Mouse (Mus musculus) bone marrow macrophage, adult 2 months (primary cell): Measurements from ENCODE around the gene Sfxn4. TPM values are rescaled to one million over a fixed set of nuclear protein-coding genes. Genes with fewer than 3 reads are reported as not detected.

Experiments used
- H3K27ac ChIP-seq: 2 replicates; pipeline ENCODE4 v1.5.1; 2012; ENCODE audit warnings: low read depth, low read length; ENCODE audit not compliant: insufficient read depth
- H3K4me1 ChIP-seq: 2 replicates; pipeline ENCODE4 v1.6.1; 2012; ENCODE audit warnings: low read length; ENCODE audit not compliant: control insufficient read depth, insufficient read depth
- H3K4me3 ChIP-seq: 2 replicates; pipeline ENCODE4 v1.5.1; 2012; ENCODE audit warnings: mild to moderate bottlenecking, low read length, moderate library complexity; ENCODE audit not compliant: insufficient read depth
- CTCF ChIP-seq: IDR thresholded peaks from 2 replicates; pipeline ENCODE4 v1.5.1; 2012; ENCODE audit warnings: low read depth, mild to moderate bottlenecking, low read length, moderate library complexity
- POLR2A ChIP-seq: IDR thresholded peaks from 2 replicates; pipeline ENCODE4 v1.6.1; 2012; ENCODE audit warnings: mild to moderate bottlenecking, low read depth, low read length, borderline replicate concordance
- polyA plus RNA-seq: library from polyadenylated mRNA; stranded (reverse); fragments of >200 nt; gene quantifications from 2 replicates; pipeline ENCODE4 v1.2.4, GENCODE M21; 2012; ENCODE audit not compliant: missing spikeins, insufficient read depth, insufficient read length

Sfxn4 gene
- polyA plus RNA-seq, 1 experiment = 6.2 TPM

DNA sequence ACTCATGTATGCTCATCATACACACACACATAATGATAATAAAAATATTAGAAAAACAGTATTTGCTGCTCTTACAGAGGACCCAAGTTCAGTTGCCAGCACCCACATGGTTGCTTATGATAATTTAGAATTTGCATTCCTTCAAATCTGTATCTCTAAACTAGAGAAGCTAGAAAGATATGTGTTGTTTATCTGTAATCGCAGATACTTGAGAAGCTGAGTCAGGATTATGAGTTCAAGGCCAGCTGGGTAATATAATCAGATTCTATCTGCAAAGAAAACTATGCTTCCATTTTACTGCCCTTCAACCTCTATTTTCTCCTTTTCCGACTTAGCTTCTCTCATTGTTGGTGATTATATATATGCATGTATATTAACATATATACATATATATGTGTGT is 63.9 kb downstream of the Sfxn4 start:
- Histone ChIP-seq H3K27ac (no peak overlapping the region), H3K4me1 (peaks cover 13% of the 10 kb centered on the region), H3K4me3 (no peak overlapping the region)
- TF ChIP-seq POLR2A (no peak), CTCF (no peak)

- Histone ChIP-seq H3K27ac (peak overlapping the region; percentile 58), H3K4me1 (peaks cover 10% of the 10 kb centered on the region)
Observed at GRCm38 (mm10) chr19:60795244-60795643, 66.0 kb downstream of the Sfxn4 start.

GRCm38 (mm10) chr19:60793170-60793707 is 68.0 kb downstream of the Sfxn4 start:
- no peak for TF ChIP-seq CTCF
- TF ChIP-seq POLR2A = no peak
- no peak overlapping the region for H3K4me3 ChIP-seq
- peaks cover 7% of the 10 kb centered on the region for H3K4me1 ChIP-seq
- no peak overlapping the region for H3K27ac ChIP-seq

More at GRCm38 (mm10) chr19:60795244-60795643, 66.0 kb downstream of the Sfxn4 start:
- TF ChIP-seq POLR2A (no peak), CTCF (no peak)
- H3K4me3 ChIP-seq = no peak overlapping the region

- peak overlapping the region; percentile 96 for H3K27ac ChIP-seq
- TF ChIP-seq POLR2A (no peak), CTCF (no peak)
- peaks cover 14% of the 10 kb centered on the region for H3K4me1 ChIP-seq
- peak overlapping the region; percentile 79 for H3K4me3 ChIP-seq
Observed at GRCm38 (mm10) chr19:60791164-60791563, 70.1 kb downstream of the Sfxn4 start.

- Histone ChIP-seq H3K27ac (peak within 1 kb of the TSS; percentile 96), H3K4me3 (peak within 1 kb of the TSS; percentile 87), H3K4me1 (peaks cover 18% of the 10 kb centered on the region)
- no peak for TF ChIP-seq CTCF
- no peak; the same call in 1 of the 2 replicates for TF ChIP-seq POLR2A
Observed at GRCm38 (mm10) chr19:60790551-60791161, 70.6 kb downstream of the Sfxn4 start, which contains the start of gene Eif3a. Gene Eif3a (minus strand): TSS chr19:60790658.

DNA sequence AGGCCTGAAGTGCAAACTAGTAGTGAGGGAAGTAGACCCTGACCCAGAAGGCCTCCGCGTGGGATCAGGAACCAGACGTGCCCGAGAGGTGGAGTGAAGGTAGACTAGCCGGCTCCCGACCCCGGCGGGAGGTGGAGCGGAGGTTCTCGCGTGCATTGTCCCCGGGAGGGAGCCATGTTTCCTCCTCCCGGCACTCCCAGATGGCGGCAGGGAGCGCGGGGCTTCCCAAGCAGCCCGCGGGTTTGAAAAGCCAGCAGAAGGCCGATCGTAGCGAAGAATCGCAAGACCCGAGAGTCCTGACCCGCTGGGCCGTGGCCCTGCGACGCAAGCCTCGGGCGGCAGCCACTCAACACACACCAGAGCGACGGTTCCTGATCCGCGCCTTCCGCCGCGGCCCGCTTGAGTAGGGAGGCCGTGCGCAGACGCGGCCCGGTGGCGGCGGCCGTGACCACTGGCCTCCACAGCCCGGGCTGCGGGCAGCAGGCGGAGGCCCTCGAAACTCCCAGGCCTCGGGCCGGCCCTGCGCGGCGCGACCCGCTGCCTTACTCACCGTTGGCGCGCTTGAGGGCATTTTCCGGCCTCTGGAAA is 71.3 kb downstream of the Sfxn4 start:
- Histone ChIP-seq H3K27ac (peak overlapping the region; percentile 94), H3K4me3 (peak overlapping the region; percentile 87), H3K4me1 (peaks cover 12% of the 10 kb centered on the region)
- TF ChIP-seq CTCF (no peak), POLR2A (no peak)

DNA sequence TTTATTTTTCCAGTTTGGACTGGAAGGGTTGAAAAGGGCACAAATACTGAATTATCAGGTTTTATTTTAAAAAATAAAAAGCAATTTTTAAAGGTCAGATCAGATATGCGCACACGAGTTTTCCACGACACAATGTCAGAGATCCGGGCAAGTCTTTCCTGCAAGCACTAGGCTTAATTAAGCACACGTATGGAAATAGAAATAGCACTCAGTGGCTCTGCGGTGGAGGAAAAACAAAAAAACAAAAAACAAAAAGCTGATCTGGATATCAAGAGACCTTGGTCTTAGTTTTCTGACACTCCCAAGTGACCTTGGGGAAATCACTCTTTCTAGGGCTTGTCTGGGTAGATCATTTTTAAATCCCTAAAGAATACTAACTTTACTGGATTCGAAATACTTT is 71.8 kb downstream of the Sfxn4 start:
- Histone ChIP-seq H3K4me3 (peak overlapping the region; percentile 87), H3K4me1 (peaks cover 10% of the 10 kb centered on the region), H3K27ac (peak overlapping the region; percentile 94)
- no peak for TF ChIP-seq CTCF
- TF ChIP-seq POLR2A = no peak

GRCm38 (mm10) chr19:60788214-60788960 is 72.9 kb downstream of the Sfxn4 start:
- H3K27ac ChIP-seq = no peak overlapping the region
- TF ChIP-seq POLR2A (no peak), CTCF (no peak)
- peak overlapping the region; percentile 55 for H3K4me3 ChIP-seq
- H3K4me1 ChIP-seq = peaks cover 12% of the 10 kb centered on the region

- peak overlapping the region; percentile 45 for H3K4me3 ChIP-seq
- TF ChIP-seq CTCF = no peak
- TF ChIP-seq POLR2A = no peak
- H3K27ac ChIP-seq = no peak overlapping the region
- H3K4me1 ChIP-seq = peaks cover 15% of the 10 kb centered on the region
Observed at GRCm38 (mm10) chr19:60787465-60788150, 73.7 kb downstream of the Sfxn4 start.

Other genes starting within 250 kb of the Sfxn4 start
- gene Nanos1, start 105.5 kb downstream of the Sfxn4 start, polyA plus RNA-seq = 1.4 and 1.7 TPM in 2 replicates
- gene Eif3a, start 70.8 kb downstream of the Sfxn4 start, polyA plus RNA-seq = 177 and 182 TPM in 2 replicates
- gene Fam45a, start 49.9 kb downstream of the Sfxn4 start, polyA plus RNA-seq = 51.1 and 56.4 TPM in 2 replicates
- 50.0 and 52.5 TPM in 2 replicates for gene Prdx3, start 13.1 kb upstream of the Sfxn4 start, polyA plus RNA-seq
- gene Grk5, start 28.3 kb upstream of the Sfxn4 start, polyA plus RNA-seq = 9.4 and 11.2 TPM in 2 replicates